Mouse (Mus musculus): ENCODE results near the gene Gm28041. TPM values are rescaled to one million over a fixed set of nuclear protein-coding genes. Genes with fewer than 3 reads are reported as not detected.

Gm28041 gene
- polyA plus RNA-seq, 1 experiment: not detected

DNA sequence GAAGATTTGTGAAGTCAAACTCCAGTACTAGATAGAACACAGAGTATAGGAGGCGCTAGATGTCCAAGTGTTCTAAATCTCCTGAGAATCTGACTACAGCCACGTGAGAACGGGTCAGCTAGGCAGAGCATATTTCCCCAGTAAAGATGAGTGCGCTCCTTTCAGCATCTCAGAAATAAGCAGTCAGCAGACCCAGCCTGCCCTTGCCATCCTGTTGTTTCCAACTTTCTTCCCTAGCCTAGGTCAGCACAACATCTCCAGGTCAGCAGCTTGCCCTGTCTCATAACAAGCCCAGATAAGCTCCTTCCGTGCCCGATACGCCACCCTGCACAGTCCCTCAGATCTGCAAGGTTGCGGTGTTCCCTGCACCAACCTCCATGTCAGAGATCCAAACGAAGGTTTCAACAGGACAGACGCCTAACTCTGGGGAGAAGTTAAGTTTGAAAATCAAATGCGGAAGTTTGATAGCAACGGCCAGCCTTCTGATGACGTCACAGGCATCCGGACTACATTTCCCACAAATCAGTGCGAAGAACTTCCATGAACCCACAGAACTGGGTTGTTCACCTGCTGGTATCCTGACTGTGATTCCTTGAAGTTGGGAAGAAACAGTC, 15.3 kb downstream of the Gm28041 start, which contains the start of the genes Gm28044 and Zfp953:
Gene Gm28044, minus strand, starts transcription at position 406 of the 614 bp plus-strand sequence.
Gene Zfp953, minus strand, starts transcription at position 475 of the 614 bp plus-strand sequence.
- peaks cover 5% of the 10 kb centered on the region; the same call in 1 of the 2 replicates for H3K4me1 ChIP-seq (ENCODE audit: control insufficient read depth, insufficient read depth, low read length)

DNA sequence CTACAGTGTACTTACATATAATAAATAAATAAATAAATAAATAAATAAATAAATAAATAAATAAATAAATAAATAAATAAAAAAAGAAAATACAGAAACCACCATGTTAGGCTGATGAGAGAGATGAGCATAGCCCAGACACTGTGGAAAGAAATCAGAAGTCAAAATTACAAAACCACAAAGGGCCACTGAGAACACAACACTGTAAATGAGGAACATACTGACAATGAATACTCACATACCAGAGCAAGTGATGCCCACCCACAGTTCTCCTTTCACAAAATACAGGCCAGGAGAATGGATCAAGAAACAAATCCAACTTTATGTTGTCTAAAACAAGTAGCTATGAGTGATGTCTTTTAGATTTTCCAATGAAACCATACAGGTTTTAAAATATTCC, 23.7 kb downstream of the Gm28041 start:
- no peaks in the 10 kb centered on the region for H3K4me1 ChIP-seq (ENCODE audit: control insufficient read depth, insufficient read depth, low read length)
- H3K27ac ChIP-seq (ENCODE audit: insufficient read depth, low read depth, low read length): no peak overlapping the region
- H3K4me3 ChIP-seq (ENCODE audit: insufficient read depth, low read length): no peak overlapping the region
- no peak for TF ChIP-seq CTCF (IDR thresholded peaks at IDR 0.05; ENCODE audit: low read depth, low read length)
- TF ChIP-seq POLR2A (IDR thresholded peaks at IDR 0.05; ENCODE audit: borderline replicate concordance, low read depth, low read length): no peak

More for the DNA sequence above, 15.3 kb downstream of the Gm28041 start, which contains the start of the genes Gm28044 and Zfp953:
- Histone ChIP-seq H3K4me3 (ENCODE audit: insufficient read depth, low read length) (peak within 1 kb of the TSS; percentile 95), H3K27ac (ENCODE audit: insufficient read depth, low read depth, low read length) (peak within 1 kb of the TSS; percentile 83)
- TF ChIP-seq CTCF (IDR thresholded peaks at IDR 0.05; ENCODE audit: low read depth, low read length) (no peak), POLR2A (IDR thresholded peaks at IDR 0.05; ENCODE audit: borderline replicate concordance, low read depth, low read length) (no peak)

DNA sequence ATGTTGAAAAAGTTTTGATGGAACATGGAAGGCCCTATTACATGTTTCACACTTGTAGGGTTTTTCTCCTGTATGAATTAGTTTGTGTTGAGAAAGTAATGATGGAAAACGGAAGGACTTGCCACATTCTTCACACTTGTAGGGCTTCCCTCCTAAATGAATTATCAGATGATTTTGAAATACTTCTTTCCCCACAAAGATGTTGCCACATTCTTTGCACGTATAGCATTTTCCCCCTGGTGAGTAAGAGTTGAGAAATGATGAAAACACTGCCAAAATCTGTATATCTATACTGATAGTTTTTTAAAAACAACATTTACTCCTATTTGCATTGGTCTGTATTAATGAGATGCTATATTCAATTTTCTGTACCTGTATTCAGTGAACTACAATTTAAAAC, 32.1 kb downstream of the Gm28041 start:
- Histone ChIP-seq H3K27ac (ENCODE audit: insufficient read depth, low read depth, low read length) (no peak overlapping the region), H3K4me3 (ENCODE audit: insufficient read depth, low read length) (no peak overlapping the region), H3K4me1 (ENCODE audit: control insufficient read depth, insufficient read depth, low read length) (no peaks in the 10 kb centered on the region)
- TF ChIP-seq CTCF (IDR thresholded peaks at IDR 0.05; ENCODE audit: low read depth, low read length): no peak
- TF ChIP-seq POLR2A (IDR thresholded peaks at IDR 0.05; ENCODE audit: borderline replicate concordance, low read depth, low read length): no peak

DNA sequence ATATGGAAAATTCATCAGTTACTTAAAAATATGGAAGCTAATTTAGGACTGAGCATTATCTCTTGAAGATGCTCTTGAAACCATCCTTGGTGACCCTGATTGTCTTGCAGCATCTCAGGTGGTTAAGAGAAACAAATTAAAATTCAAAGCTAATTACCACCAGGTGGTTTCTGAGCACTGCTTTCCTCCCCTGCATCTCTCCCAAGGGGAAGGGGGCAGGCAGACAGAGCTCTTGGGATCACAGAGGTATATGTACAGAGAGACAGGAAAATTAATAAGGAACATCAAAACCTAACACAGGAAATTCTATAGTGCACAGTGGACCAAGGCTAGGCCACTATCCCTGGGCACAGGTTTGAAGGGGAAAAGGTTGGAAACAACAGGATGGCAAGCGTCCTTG, 42.7 kb downstream of the Gm28041 start:
- TF ChIP-seq POLR2A (IDR thresholded peaks at IDR 0.05; ENCODE audit: borderline replicate concordance, low read depth, low read length) (no peak), CTCF (IDR thresholded peaks at IDR 0.05; ENCODE audit: low read depth, low read length) (no peak)
- Histone ChIP-seq H3K27ac (ENCODE audit: insufficient read depth, low read depth, low read length) (no peak overlapping the region), H3K4me3 (ENCODE audit: insufficient read depth, low read length) (peak overlapping the region; percentile 82), H3K4me1 (ENCODE audit: control insufficient read depth, insufficient read depth, low read length) (peaks cover 6% of the 10 kb centered on the region)

DNA sequence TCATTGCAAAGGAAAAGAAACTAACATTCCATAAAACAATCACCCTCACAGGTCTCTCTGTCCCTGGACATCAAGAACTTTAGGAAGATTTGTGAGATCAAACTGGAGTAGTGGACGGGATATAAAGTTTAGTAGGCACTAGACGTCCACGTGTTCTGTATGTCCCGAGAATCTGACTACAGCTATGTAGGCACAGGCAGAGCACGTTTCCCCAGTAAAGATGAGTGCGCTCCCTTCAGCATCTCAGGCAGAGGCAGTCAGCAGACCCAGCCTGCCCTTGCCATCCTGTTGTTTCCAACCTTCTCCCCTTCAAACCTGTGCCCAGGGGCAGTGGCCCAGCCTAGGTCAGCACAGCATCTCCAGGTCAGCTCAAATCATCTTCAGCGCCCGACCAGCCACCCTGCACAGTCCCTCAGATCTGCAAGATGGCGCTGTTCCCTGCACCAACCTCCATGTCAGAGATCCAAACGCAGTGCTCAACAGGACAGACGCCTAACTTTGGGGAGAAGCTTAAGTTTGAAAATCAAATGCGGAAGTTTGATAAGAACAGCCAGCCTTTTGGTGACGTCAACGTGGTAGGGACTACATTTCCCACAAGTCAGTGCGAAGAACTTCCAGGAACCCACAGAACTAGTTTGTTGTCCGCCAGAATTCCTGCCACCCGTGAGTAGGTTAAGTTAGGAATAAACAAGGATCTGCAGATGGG, 43.4 kb downstream of the Gm28041 start, which contains the start of gene Zfp595:
Gene Zfp595, minus strand, starts transcription at position 552 of the 706 bp plus-strand sequence.
- no peak for TF ChIP-seq POLR2A (IDR thresholded peaks at IDR 0.05; ENCODE audit: borderline replicate concordance, low read depth, low read length)
- TF ChIP-seq CTCF (IDR thresholded peaks at IDR 0.05; ENCODE audit: low read depth, low read length): no peak

DNA sequence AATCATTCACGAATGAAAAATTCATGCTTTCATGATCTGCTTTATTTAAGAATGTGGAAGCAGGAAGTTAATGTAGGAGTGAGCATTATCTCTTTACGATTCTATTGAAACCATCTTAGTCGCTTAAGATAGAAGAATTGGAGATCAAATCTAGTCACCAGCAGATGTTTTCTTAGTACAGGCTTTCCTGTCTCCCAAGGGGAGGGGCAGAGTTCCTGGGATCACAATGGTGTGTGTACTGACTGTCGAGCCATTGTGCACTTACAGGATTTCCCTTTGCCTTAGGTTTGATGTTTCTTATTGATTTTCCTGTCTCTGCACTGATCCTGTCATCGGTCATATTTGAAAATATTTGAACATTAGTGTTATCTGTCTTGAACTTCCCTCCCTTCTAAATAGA, 68.8 kb downstream of the Gm28041 start:
- TF ChIP-seq CTCF (IDR thresholded peaks at IDR 0.05; ENCODE audit: low read depth, low read length): no peak
- Histone ChIP-seq H3K4me1 (ENCODE audit: control insufficient read depth, insufficient read depth, low read length) (no peaks in the 10 kb centered on the region), H3K4me3 (ENCODE audit: insufficient read depth, low read length) (peak overlapping the region; percentile 95), H3K27ac (ENCODE audit: insufficient read depth, low read depth, low read length) (peak overlapping the region; percentile 27)

More for the DNA sequence above, 43.4 kb downstream of the Gm28041 start, which contains the start of gene Zfp595:
- H3K27ac ChIP-seq (ENCODE audit: insufficient read depth, low read depth, low read length): peak within 1 kb of the TSS; percentile 39
- H3K4me1 ChIP-seq (ENCODE audit: control insufficient read depth, insufficient read depth, low read length): peaks cover 6% of the 10 kb centered on the region
- H3K4me3 ChIP-seq (ENCODE audit: insufficient read depth, low read length): peak within 1 kb of the TSS; percentile 82

DNA sequence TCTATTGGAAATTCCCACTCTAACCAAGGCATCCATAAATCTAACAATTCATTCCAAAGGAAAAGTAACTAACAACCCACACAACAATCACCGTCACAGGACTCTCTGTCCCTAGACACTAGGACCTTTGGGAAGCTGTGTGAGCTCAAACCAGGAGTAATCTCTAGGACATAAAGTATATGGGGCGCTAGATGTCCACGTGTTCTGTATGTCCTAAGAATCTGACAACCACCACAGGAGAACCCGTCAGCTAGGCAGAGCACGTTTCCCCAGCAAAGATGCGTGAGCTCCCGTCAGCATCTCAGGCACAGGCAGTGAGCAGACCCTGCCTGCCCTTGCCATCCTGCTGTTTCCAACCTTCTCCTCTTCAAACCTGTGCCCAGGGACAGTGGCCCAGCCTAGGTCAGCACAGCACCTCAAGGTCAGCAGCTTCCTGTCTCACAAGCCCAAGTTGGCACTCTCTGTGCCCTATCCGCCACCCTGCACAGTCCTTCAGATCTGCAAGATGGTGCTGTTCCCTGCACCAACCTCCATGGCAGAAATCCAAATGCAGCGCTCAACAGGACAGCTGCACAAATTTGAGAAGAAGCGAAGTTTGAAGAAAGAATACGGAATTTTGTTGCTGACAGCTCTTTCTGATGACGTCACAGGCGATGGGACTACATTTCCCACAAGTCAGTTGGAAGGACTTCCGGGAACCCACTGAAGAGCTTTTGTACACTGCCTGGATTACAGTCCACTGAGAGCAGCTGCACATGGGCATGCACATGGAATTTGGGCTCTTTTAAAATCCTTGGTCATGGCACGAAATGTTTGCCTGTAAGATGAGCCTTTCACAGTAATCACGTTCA, 69.5 kb downstream of the Gm28041 start, which contains the start of gene Zfp457:
Gene Zfp457, minus strand, starts transcription at position 664 of the 851 bp plus-strand sequence.
- no peaks in the 10 kb centered on the region for H3K4me1 ChIP-seq (ENCODE audit: control insufficient read depth, insufficient read depth, low read length)
- H3K27ac ChIP-seq (ENCODE audit: insufficient read depth, low read depth, low read length): peak within 1 kb of the TSS; percentile 37
- peak within 1 kb of the TSS; percentile 95 for H3K4me3 ChIP-seq (ENCODE audit: insufficient read depth, low read length)
- TF ChIP-seq CTCF (IDR thresholded peaks at IDR 0.05; ENCODE audit: low read depth, low read length) (no peak), POLR2A (IDR thresholded peaks at IDR 0.05; ENCODE audit: borderline replicate concordance, low read depth, low read length) (no peak)

Other genes starting within 250 kb of the Gm28041 start
- gene Rsl1, start 202.6 kb downstream of the Gm28041 start, polyA plus RNA-seq (2012; ENCODE audit: insufficient read depth, insufficient read length, missing spikeins): 9.2 and 11.7 TPM in 2 replicates
- 6.5 and 6.7 TPM in 2 replicates for gene Zfp455, start 181.2 kb downstream of the Gm28041 start, polyA plus RNA-seq (2012; ENCODE audit: insufficient read depth, insufficient read length, missing spikeins)
- gene Zfp458, start 97.3 kb downstream of the Gm28041 start, polyA plus RNA-seq (2012; ENCODE audit: insufficient read depth, insufficient read length, missing spikeins): 2.5 and 2.7 TPM in 2 replicates
- 0.84 TPM in 1 of 2 replicates, not detected in the other for gene Zfp457, start 69.2 kb downstream of the Gm28041 start, polyA plus RNA-seq (2012; ENCODE audit: insufficient read depth, insufficient read length, missing spikeins)
- gene Zfp595, start 43.2 kb downstream of the Gm28041 start, polyA plus RNA-seq (2012; ENCODE audit: insufficient read depth, insufficient read length, missing spikeins): 7.0 and 7.9 TPM in 2 replicates
- not detected in 2 replicates for gene Gm28044, start 15.2 kb downstream of the Gm28041 start, polyA plus RNA-seq (2012; ENCODE audit: insufficient read depth, insufficient read length, missing spikeins)
- gene Zfp953, start 15.1 kb downstream of the Gm28041 start, polyA plus RNA-seq (2012; ENCODE audit: insufficient read depth, insufficient read length, missing spikeins): 5.8 and 6.2 TPM in 2 replicates
- 4.5 and 7.1 TPM in 2 replicates for gene Zfp456, start 77 bp upstream of the Gm28041 start, polyA plus RNA-seq (2012; ENCODE audit: insufficient read depth, insufficient read length, missing spikeins)
- gene Zfp429, start 24.1 kb upstream of the Gm28041 start, polyA plus RNA-seq (2012; ENCODE audit: insufficient read depth, insufficient read length, missing spikeins): 13.5 and 14.4 TPM in 2 replicates
- 0.16 TPM in 1 of 2 replicates, not detected in the other for gene Zfp459, start 45.7 kb upstream of the Gm28041 start, polyA plus RNA-seq (2012; ENCODE audit: insufficient read depth, insufficient read length, missing spikeins)
- 11.4 and 14.8 TPM in 2 replicates for gene Zfp874a, start 75.9 kb upstream of the Gm28041 start, polyA plus RNA-seq (2012; ENCODE audit: insufficient read depth, insufficient read length, missing spikeins)
- gene Zfp874b, start 108.5 kb upstream of the Gm28041 start, polyA plus RNA-seq (2012; ENCODE audit: insufficient read depth, insufficient read length, missing spikeins): 11.2 and 11.4 TPM in 2 replicates
- 6.1 and 8.0 TPM in 2 replicates for gene Zfp58, start 124.8 kb upstream of the Gm28041 start, polyA plus RNA-seq (2012; ENCODE audit: insufficient read depth, insufficient read length, missing spikeins)
- gene Gm26965, start 150.4 kb upstream of the Gm28041 start, polyA plus RNA-seq (2012; ENCODE audit: insufficient read depth, insufficient read length, missing spikeins): not detected in 2 replicates
- 21.8 and 22.7 TPM in 2 replicates for gene Zfp87, start 150.4 kb upstream of the Gm28041 start, polyA plus RNA-seq (2012; ENCODE audit: insufficient read depth, insufficient read length, missing spikeins)
- 5.9 and 6.3 TPM in 2 replicates for gene Zfp748, start 178.1 kb upstream of the Gm28041 start, polyA plus RNA-seq (2012; ENCODE audit: insufficient read depth, insufficient read length, missing spikeins)
- gene Zfp729b, start 234.0 kb upstream of the Gm28041 start, polyA plus RNA-seq (2012; ENCODE audit: insufficient read depth, insufficient read length, missing spikeins): 9.5 and 10.8 TPM in 2 replicates